Mouse (Mus musculus) neutrophil, adult 65 days (primary cell): Measurements from ENCODE around the gene Rhox2c. TPM values are rescaled to one million over a fixed set of nuclear protein-coding genes. Genes with fewer than 3 reads are reported as not detected.

Experiments
- total RNA-seq: library from RNA; stranded (reverse); gene quantifications from 2 replicates; pipeline ENCODE4 v1.2.4, GENCODE M21; 2023

The Rhox2c gene
- total RNA-seq: not detected in 2 replicates

GRCm38 (mm10) chrX:37453380-37453779, at the start of gene Rhox2c:
Rhox2c (plus strand) TSS chrX:37453680.

GRCm38 (mm10) chrX:37411767-37412166, 41.7 kb upstream of the Rhox2c start, which contains the start of gene Rhox2b:
Rhox2b (plus strand) TSS chrX:37412067.

GRCm38 (mm10) chrX:37432194-37432593, 21.3 kb upstream of the Rhox2c start, which contains the start of gene Rhox4b:
Rhox4b (plus strand) TSS chrX:37432494.

GRCm38 (mm10) chrX:37458285-37458684, 4.8 kb downstream of the Rhox2c start, which contains the start of gene Rhox3c:
Rhox3c (plus strand) TSS chrX:37458585.

GRCm38 (mm10) chrX:37480037-37480436, 26.6 kb downstream of the Rhox2c start, which contains the start of gene Rhox4c:
Rhox4c (plus strand) TSS chrX:37480337.

GRCm38 (mm10) chrX:37514059-37514458, 60.6 kb downstream of the Rhox2c start, which contains the start of gene Rhox4d:
Rhox4d (plus strand) TSS chrX:37514359.

Other genes with a start within 250 kb of the Rhox2c start
- not detected in 2 replicates for gene Gm9, start 242.6 kb upstream of the Rhox2c start, total RNA-seq
- not detected in 2 replicates for gene Rhox1, start 231.4 kb upstream of the Rhox2c start, total RNA-seq
- not detected in 2 replicates for gene Rhox2a, start 208.7 kb upstream of the Rhox2c start, total RNA-seq
- not detected in 2 replicates for gene Rhox3a, start 203.8 kb upstream of the Rhox2c start, total RNA-seq
- gene Rhox4a, start 188.3 kb upstream of the Rhox2c start, total RNA-seq: not detected in 2 replicates
- not detected in 2 replicates for gene Rhox3a2, start 73.7 kb upstream of the Rhox2c start, total RNA-seq
- gene Rhox4a2, start 62.8 kb upstream of the Rhox2c start, total RNA-seq: not detected in 2 replicates
- gene Rhox2b, start 41.6 kb upstream of the Rhox2c start, total RNA-seq: not detected in 2 replicates
- gene Rhox4b, start 21.2 kb upstream of the Rhox2c start, total RNA-seq: not detected in 2 replicates
- gene Rhox3c, start 4.9 kb downstream of the Rhox2c start, total RNA-seq: not detected in 2 replicates
- gene Rhox4c, start 26.7 kb downstream of the Rhox2c start, total RNA-seq: not detected in 2 replicates
- not detected in 2 replicates for gene Rhox2d, start 39.7 kb downstream of the Rhox2c start, total RNA-seq
- not detected in 2 replicates for gene Rhox4d, start 60.7 kb downstream of the Rhox2c start, total RNA-seq
- not detected in 2 replicates for gene Rhox2e, start 76.8 kb downstream of the Rhox2c start, total RNA-seq
- gene Rhox3e, start 88.3 kb downstream of the Rhox2c start, total RNA-seq: not detected in 2 replicates
- gene Rhox4e, start 103.7 kb downstream of the Rhox2c start, total RNA-seq: not detected in 2 replicates
- gene Rhox2f, start 117.7 kb downstream of the Rhox2c start, total RNA-seq: not detected in 2 replicates
- gene Rhox3f, start 127.3 kb downstream of the Rhox2c start, total RNA-seq: not detected in 2 replicates
- not detected in 2 replicates for gene Rhox4f, start 154.0 kb downstream of the Rhox2c start, total RNA-seq
- gene Rhox3g, start 174.9 kb downstream of the Rhox2c start, total RNA-seq: not detected in 2 replicates
- not detected in 2 replicates for gene Rhox2g, start 189.8 kb downstream of the Rhox2c start, total RNA-seq
- gene Rhox4g, start 197.6 kb downstream of the Rhox2c start, total RNA-seq: not detected in 2 replicates
- not detected in 2 replicates for gene Rhox3h, start 215.1 kb downstream of the Rhox2c start, total RNA-seq
- not detected in 2 replicates for gene Rhox2h, start 219.6 kb downstream of the Rhox2c start, total RNA-seq